Mouse (Mus musculus) neural tube, embryonic 15.5 days (tissue): ENCODE results near the gene Pcgf3. TPM values are rescaled to one million over a fixed set of nuclear protein-coding genes. Genes with fewer than 3 reads are reported as not detected.

Experiments
- ATAC-seq: fragments of 200-750 bp; cut with Nextera tagmentation; 2 replicates; pipeline ENCODE4 v1.8.0; 2017; ENCODE audit warnings: mild to moderate bottlenecking, moderate TSS enrichment, moderate library complexity; ENCODE audit not compliant: low FRiP score
- H3K27ac ChIP-seq: fragments of 300-500 bp; sonication (generic); replicated peaks from 2 replicates; pipeline ENCODE4 v1.5.1; 2015; ENCODE audit warnings: mild to moderate bottlenecking, inconsistent platforms
- H3K27me3 ChIP-seq: fragments of 300-500 bp; sonication (generic); replicated peaks from 2 replicates; pipeline ENCODE4 v1.6.1; 2015; ENCODE audit warnings: inconsistent platforms
- H3K36me3 ChIP-seq: fragments of 300-500 bp; sonication (generic); 2 replicates; pipeline ENCODE4 v1.6.1; 2015; ENCODE audit warnings: inconsistent platforms
- H3K4me1 ChIP-seq: fragments of 300-500 bp; sonication (generic); 2 replicates; pipeline ENCODE4 v1.6.1; 2015; ENCODE audit warnings: inconsistent platforms
- H3K4me2 ChIP-seq: fragments of 300-500 bp; sonication (generic); 2 replicates; pipeline ENCODE4 v1.6.1; 2015; ENCODE audit warnings: inconsistent platforms, mild to moderate bottlenecking, moderate library complexity
- H3K4me3 ChIP-seq: fragments of 300-500 bp; sonication (generic); replicated peaks from 2 replicates; pipeline ENCODE4 v1.5.1; 2015; ENCODE audit warnings: mild to moderate bottlenecking, inconsistent platforms
- H3K9ac ChIP-seq: fragments of 300-500 bp; sonication (generic); replicated peaks from 2 replicates; pipeline ENCODE4 v1.6.1; 2015; ENCODE audit warnings: mild to moderate bottlenecking, inconsistent platforms
- H3K9me3 ChIP-seq: fragments of 300-500 bp; sonication (generic); replicated peaks from 2 replicates; pipeline ENCODE4 v1.6.1; 2016; ENCODE audit warnings: inconsistent platforms
- WGBS: fragments of 180-500 bp; shearing (Covaris S2); methylation state at CpG from one replicate; pipeline ENCODE4 v1.1.7; 2015; ENCODE audit warnings: mixed read lengths; 5-methylcytosine and 5-hydroxymethylcytosine counted together
- polyA plus RNA-seq: library from polyadenylated mRNA; unstranded; fragments of >200 nt; fragmentation: Nextera tagmentation; extraction: Ambion mirVana; gene quantifications from 2 replicates; pipeline ENCODE4 v1.2.1, GENCODE M21; 2015

Pcgf3 gene
- polyA plus RNA-seq = 24.7 and 25.5 TPM in 2 replicates

GRCm38 (mm10) chr5:108461082-108462065 lies at the start of gene Pcgf3:
Pcgf3 (plus strand) TSS chr5:108461232.
- H3K36me3 ChIP-seq = no peaks in the 10 kb centered on the region
- 1% methylated on average over 60 of the region's 62 CpGs for WGBS
- peak within 1 kb of the TSS; percentile 98 for H3K4me3 ChIP-seq
- H3K9me3 ChIP-seq = no peaks in the 10 kb centered on the region
- peak within 1 kb of the TSS; percentile 86 for H3K27ac ChIP-seq
- peak within 1 kb of the TSS; percentile 92 for H3K4me2 ChIP-seq
- peak; percentile 97 for ATAC-seq
- H3K4me1 ChIP-seq = peaks cover 45% of the 10 kb centered on the region
- peak within 1 kb of the TSS; percentile 100 for H3K9ac ChIP-seq
- H3K27me3 ChIP-seq = peaks cover 16% of the 10 kb centered on the region

GRCm38 (mm10) chr5:108414711-108415110 lies 46.3 kb upstream of the Pcgf3 start:
- H3K9ac ChIP-seq = no peak overlapping the region
- H3K27ac ChIP-seq = no peak overlapping the region
- no peaks in the 10 kb centered on the region for H3K36me3 ChIP-seq
- H3K4me2 ChIP-seq = no peak overlapping the region
- H3K4me1 ChIP-seq = no peaks in the 10 kb centered on the region
- no peak overlapping the region for H3K4me3 ChIP-seq
- no peak for ATAC-seq
- no peaks in the 10 kb centered on the region for H3K9me3 ChIP-seq
- H3K27me3 ChIP-seq = no peaks in the 10 kb centered on the region
- WGBS = 74% methylated on average over 2 of the region's 2 CpGs

GRCm38 (mm10) chr5:108422741-108423140 lies 38.3 kb upstream of the Pcgf3 start:
- Histone ChIP-seq H3K27me3 (no peaks in the 10 kb centered on the region), H3K9ac (no peak overlapping the region), H3K4me1 (no peaks in the 10 kb centered on the region), H3K27ac (no peak overlapping the region), H3K4me3 (no peak overlapping the region), H3K4me2 (no peak overlapping the region), H3K9me3 (no peaks in the 10 kb centered on the region), H3K36me3 (no peaks in the 10 kb centered on the region)
- ATAC-seq = no peak
- 84% methylated on average over 3 of the region's 3 CpGs for WGBS

GRCm38 (mm10) chr5:108423427-108423826 lies 37.6 kb upstream of the Pcgf3 start:
- Histone ChIP-seq H3K9me3 (no peaks in the 10 kb centered on the region), H3K4me1 (no peaks in the 10 kb centered on the region), H3K4me2 (no peak overlapping the region), H3K36me3 (no peaks in the 10 kb centered on the region), H3K27ac (no peak overlapping the region), H3K27me3 (no peaks in the 10 kb centered on the region), H3K4me3 (no peak overlapping the region), H3K9ac (no peak overlapping the region)
- WGBS = 98% methylated on average over 2 of the region's 2 CpGs
- ATAC-seq = no peak

GRCm38 (mm10) chr5:108427186-108427585 lies 33.8 kb upstream of the Pcgf3 start:
- WGBS = 67% methylated on average over 1 of the region's 1 CpGs
- Histone ChIP-seq H3K27me3 (no peaks in the 10 kb centered on the region), H3K4me3 (no peak overlapping the region), H3K27ac (no peak overlapping the region), H3K4me1 (no peaks in the 10 kb centered on the region), H3K36me3 (peaks cover 22% of the 10 kb centered on the region), H3K4me2 (no peak overlapping the region), H3K9me3 (no peaks in the 10 kb centered on the region), H3K9ac (no peak overlapping the region)
- no peak for ATAC-seq

GRCm38 (mm10) chr5:108431196-108431595 lies 29.8 kb upstream of the Pcgf3 start:
- WGBS = 95% methylated on average over 6 of the region's 6 CpGs
- peaks cover 8% of the 10 kb centered on the region for H3K27me3 ChIP-seq

GRCm38 (mm10) chr5:108433804-108434587 lies 27.0 kb upstream of the Pcgf3 start, which contains the start of gene Atp5k:
Atp5k (minus strand) TSS chr5:108434448.
- Histone ChIP-seq H3K9me3 (no peaks in the 10 kb centered on the region), H3K4me3 (peak within 1 kb of the TSS; percentile 86), H3K27me3 (peaks cover 19% of the 10 kb centered on the region), H3K27ac (peak within 1 kb of the TSS; percentile 65), H3K4me2 (peak within 1 kb of the TSS; percentile 89), H3K36me3 (peaks cover 27% of the 10 kb centered on the region), H3K4me1 (peaks cover 20% of the 10 kb centered on the region), H3K9ac (peak within 1 kb of the TSS; percentile 91)
- 1% methylated on average over 42 of the region's 42 CpGs for WGBS
- peak; percentile 93 for ATAC-seq

More at GRCm38 (mm10) chr5:108431196-108431595, 29.8 kb upstream of the Pcgf3 start:
- no peaks in the 10 kb centered on the region for H3K9me3 ChIP-seq
- H3K4me3 ChIP-seq = no peak overlapping the region
- no peak overlapping the region for H3K9ac ChIP-seq
- peaks cover 27% of the 10 kb centered on the region for H3K36me3 ChIP-seq
- no peak overlapping the region for H3K27ac ChIP-seq
- H3K4me2 ChIP-seq = no peak overlapping the region
- H3K4me1 ChIP-seq = peaks cover 20% of the 10 kb centered on the region
- ATAC-seq = no peak

- 66% methylated on average over 2 of the region's 2 CpGs for WGBS
- no peak overlapping the region for H3K4me3 ChIP-seq
- H3K36me3 ChIP-seq = peaks cover 11% of the 10 kb centered on the region; the same call in 1 of the 2 replicates
- no peak for ATAC-seq
- no peak overlapping the region for H3K27ac ChIP-seq
- peaks cover 20% of the 10 kb centered on the region for H3K4me1 ChIP-seq
- no peak overlapping the region for H3K4me2 ChIP-seq
- no peaks in the 10 kb centered on the region for H3K9me3 ChIP-seq
- H3K9ac ChIP-seq = no peak overlapping the region
- peaks cover 19% of the 10 kb centered on the region for H3K27me3 ChIP-seq
These were observed 24.9 kb upstream of the Pcgf3 start for GRCm38 (mm10) chr5:108436101-108436500.

GRCm38 (mm10) chr5:108446973-108447372 lies 14.1 kb upstream of the Pcgf3 start:
- Histone ChIP-seq H3K27me3 (peaks cover 26% of the 10 kb centered on the region), H3K9me3 (no peaks in the 10 kb centered on the region), H3K36me3 (no peaks in the 10 kb centered on the region), H3K4me2 (no peak overlapping the region), H3K4me1 (no peaks in the 10 kb centered on the region), H3K4me3 (no peak overlapping the region), H3K9ac (no peak overlapping the region), H3K27ac (no peak overlapping the region)
- no peak for ATAC-seq
- 87% methylated on average over 3 of the region's 3 CpGs for WGBS

- H3K9me3 ChIP-seq = no peaks in the 10 kb centered on the region
- H3K4me3 ChIP-seq = no peak overlapping the region
- peaks cover 26% of the 10 kb centered on the region for H3K27me3 ChIP-seq
- no peak overlapping the region for H3K9ac ChIP-seq
- ATAC-seq = no peak
- H3K4me1 ChIP-seq = no peaks in the 10 kb centered on the region
- no peak overlapping the region for H3K27ac ChIP-seq
- no peaks in the 10 kb centered on the region for H3K36me3 ChIP-seq
- H3K4me2 ChIP-seq = no peak overlapping the region
- 84% methylated on average over 7 of the region's 7 CpGs for WGBS
These were observed 13.2 kb upstream of the Pcgf3 start for GRCm38 (mm10) chr5:108447857-108448256.

- no peaks in the 10 kb centered on the region for H3K4me1 ChIP-seq
- H3K9ac ChIP-seq = no peak within 1 kb of the TSS
- no peak within 1 kb of the TSS for H3K27ac ChIP-seq
- 14% methylated on average over 24 of the region's 24 CpGs for WGBS
- H3K36me3 ChIP-seq = no peaks in the 10 kb centered on the region
- H3K4me2 ChIP-seq = peak within 1 kb of the TSS; percentile 53
- H3K27me3 ChIP-seq = peaks cover 26% of the 10 kb centered on the region
- H3K9me3 ChIP-seq = no peaks in the 10 kb centered on the region
- peak within 1 kb of the TSS; percentile 31 for H3K4me3 ChIP-seq
- ATAC-seq = peak; percentile 63; the same call in 1 of the 2 replicates
These were observed 12.0 kb upstream of the Pcgf3 start, which contains the start of gene Mfsd7a for GRCm38 (mm10) chr5:108448785-108449668. Mfsd7a (minus strand) TSS chr5:108448891.
